Comparison of ENCODE assay signal across 8 mouse cellular contexts in genomic region chr2:4717081-4717768, GRCm38 (mm10). TPM values are rescaled to one million over a fixed set of nuclear protein-coding genes. Genes with fewer than 3 reads are reported as not detected.
DNase-seq lines count a peak whose midpoint lies in the region; ATAC-seq and TF ChIP-seq lines count a peak whose summit lies in the region.

No protein-coding gene starts in this region.

- no peaks in the 10 kb centered on the region for H3K36me3 ChIP-seq in E14TG2a.4 (ENCODE audit: insufficient read depth, low read length)
- no peaks in the 10 kb centered on the region for H3K36me3 ChIP-seq in heart, embryonic 11.5 days (ENCODE audit: control insufficient read depth, insufficient read depth, low read length)
- no peaks in the 10 kb centered on the region for H3K36me3 ChIP-seq in kidney, embryonic 14.5 days (ENCODE audit: control insufficient read depth, insufficient read depth, low read length)
- H3K36me3 ChIP-seq in testis, adult 2 months (ENCODE audit: control insufficient read depth, insufficient read depth, low read length) = no peaks in the 10 kb centered on the region

- H3K27me3 ChIP-seq in E14TG2a.4 (ENCODE audit: insufficient read depth, low read length) = peaks cover 48% of the 10 kb centered on the region
- peaks cover 32% of the 10 kb centered on the region for H3K27me3 ChIP-seq in heart, embryonic 11.5 days (ENCODE audit: control insufficient read depth, insufficient read depth, low read length)
- peaks cover 14% of the 10 kb centered on the region; the same call in 1 of the 2 replicates for H3K27me3 ChIP-seq in kidney, embryonic 14.5 days (ENCODE audit: control insufficient read depth, insufficient read depth, low read length)
- H3K27me3 ChIP-seq in testis, adult 2 months (ENCODE audit: control insufficient read depth, insufficient read depth, low read length) = peaks cover 3% of the 10 kb centered on the region

- H3K4me3 ChIP-seq in E14TG2a.4 (replicated peaks; ENCODE audit: low read length) = peak overlapping the region; percentile 92
- peak overlapping the region; percentile 80 for H3K4me3 ChIP-seq in heart, embryonic 11.5 days (ENCODE audit: low read depth, low read length)
- peak overlapping the region; percentile 81 for H3K4me3 ChIP-seq in kidney, embryonic 14.5 days (ENCODE audit: low read length)
- peak overlapping the region; percentile 76 for H3K4me3 ChIP-seq in testis, adult 2 months (ENCODE audit: control insufficient read depth, low read depth, low read length)

- H3K9me3 ChIP-seq in E14TG2a.4 (ENCODE audit: low read length) = no peaks in the 10 kb centered on the region
- H3K9me3 ChIP-seq in heart, embryonic 11.5 days (replicated peaks; ENCODE audit: control insufficient read depth, low read length) = no peaks in the 10 kb centered on the region
- H3K9me3 ChIP-seq in kidney, embryonic 14.5 days (ENCODE audit: control insufficient read depth, low read length) = no peaks in the 10 kb centered on the region

- peaks cover 17% of the 10 kb centered on the region for H3K4me1 ChIP-seq in E14TG2a.4 (replicated peaks; ENCODE audit: low read depth, low read length)
- no peaks in the 10 kb centered on the region for H3K4me1 ChIP-seq in heart, embryonic 11.5 days (ENCODE audit: control insufficient read depth, insufficient read depth, low read length)
- H3K4me1 ChIP-seq in kidney, embryonic 14.5 days (ENCODE audit: control insufficient read depth, insufficient read depth, low read length) = no peaks in the 10 kb centered on the region
- H3K4me1 ChIP-seq in testis, adult 2 months (ENCODE audit: control insufficient read depth, insufficient read depth, low read length) = peaks cover 7% of the 10 kb centered on the region

- no peak overlapping the region for H3K27ac ChIP-seq in heart, embryonic 11.5 days (ENCODE audit: low read depth, low read length)
- no peak overlapping the region for H3K27ac ChIP-seq in kidney, embryonic 14.5 days (ENCODE audit: low read depth, low read length)
- H3K27ac ChIP-seq in testis, adult 2 months (ENCODE audit: control insufficient read depth, insufficient read depth, low read depth, low read length) = no peak overlapping the region

- DNase-seq in MN1 (ENCODE audit: low spot score) = peak; percentile 17
- peak; percentile 55 for DNase-seq in embryo, embryonic 9.5 days (ENCODE audit: extremely low spot score)
- peak; percentile 55 for DNase-seq in lung, postnatal 36 days
- no peak for DNase-seq in left cerebral cortex, adult 11 months (ENCODE audit: low spot score)

- no peak for TF ChIP-seq POLR2A in testis, adult 2 months (IDR thresholded peaks at IDR 0.05; ENCODE audit: control insufficient read depth, low read depth, low read length)

- peak overlapping the region; percentile 83; the same call in 1 of the 2 replicates for H3K9ac ChIP-seq in heart, embryonic 11.5 days (ENCODE audit: low read depth, low read length)
- peak overlapping the region; percentile 83 for H3K9ac ChIP-seq in kidney, embryonic 14.5 days (ENCODE audit: low read depth, low read length)

- 3% methylated on average over 47 of the region's 49 CpGs for WGBS in heart, embryonic 11.5 days (ENCODE audit: insufficient replicate concordance)
- WGBS in kidney, embryonic 14.5 days = 4% methylated on average over 27 of the region's 49 CpGs

- TF ChIP-seq CTCF in E14TG2a.4 (conservative IDR thresholded peaks at IDR 0.05; ENCODE audit: low read length) = no peak
- no peak for TF ChIP-seq CTCF in testis, adult 2 months (IDR thresholded peaks at IDR 0.05; ENCODE audit: control insufficient read depth, insufficient read depth, insufficient replicate concordance, low read depth, low read length)

- peak overlapping the region; percentile 89 for H3K4me2 ChIP-seq in heart, embryonic 11.5 days
- H3K4me2 ChIP-seq in kidney, embryonic 14.5 days (replicated peaks; ENCODE audit: low read depth, low read length) = peak overlapping the region; percentile 92

- ATAC-seq in heart, embryonic 11.5 days (replicated peaks; ENCODE audit: insufficient number of reproducible peaks, low FRiP score, low TSS enrichment) = peak; percentile 68
- peak; percentile 89 for ATAC-seq in kidney, embryonic 14.5 days (ENCODE audit: low FRiP score, low TSS enrichment)

RNA-seq across cellular contexts. Expression of gene Bend7, which starts 0.4 kb away (rescaled TPM):
- 1.3 and 1.9 TPM in 2 replicates for polyA plus RNA-seq in heart, embryonic 11.5 days (2014; fragmentation: Nextera tagmentation; extraction: Ambion mirVana)
- polyA plus RNA-seq in kidney, embryonic 14.5 days (2014; fragmentation: Nextera tagmentation; extraction: Ambion mirVana) = 4.2 and 6.9 TPM in 2 replicates
- polyA plus RNA-seq in testis, adult 2 months (2012; rRNA removed) = 0.49 and 0.51 TPM in 2 replicates
